Comparison of ENCODE assay signal across 8 mouse cellular contexts in genomic region chr4:115047750-115048149, GRCm38 (mm10). TPM values are rescaled to one million over a fixed set of nuclear protein-coding genes. Genes with fewer than 3 reads are reported as not detected.
DNase-seq lines count a peak whose midpoint lies in the region; ATAC-seq lines count a peak whose summit lies in the region.

No protein-coding gene starts in this region.

- WGBS in hindbrain, embryonic 10.5 days, result 7% methylated on average over 5 of the region's 5 CpGs
- 5% methylated on average over 5 of the region's 5 CpGs for WGBS in hindbrain, embryonic 14.5 days
- 2% methylated on average over 5 of the region's 5 CpGs for WGBS in liver, embryonic 15.5 days (ENCODE audit: insufficient replicate concordance)

- H3K36me3 ChIP-seq in hindbrain, embryonic 10.5 days, result peaks cover 19% of the 10 kb centered on the region
- no peaks in the 10 kb centered on the region for H3K36me3 ChIP-seq in hindbrain, embryonic 14.5 days (replicated peaks; ENCODE audit: control insufficient read depth, insufficient read depth)
- peaks cover 23% of the 10 kb centered on the region for H3K36me3 ChIP-seq in liver, embryonic 15.5 days (replicated peaks)

- DNase-seq in hindbrain, embryonic 10.5 days (ENCODE audit: low spot score), result peak; percentile 68
- DNase-seq in hindbrain, embryonic 14.5 days (ENCODE audit: low spot score), result no peak
- peak; percentile 23 for DNase-seq in MN1 (ENCODE audit: low spot score)
- DNase-seq in embryo, embryonic 11 days, result peak; percentile 53
- peak; percentile 77 for DNase-seq in induced T-regulatory cell, adult 2 months (ENCODE audit: low read depth)
- DNase-seq in right cerebral cortex, adult 2 months (ENCODE audit: low spot score in 2 of 2), result peak; percentile 39 to 53
- no peak for DNase-seq in ovary, postnatal 36 days (ENCODE audit: low spot score)

- H3K4me1 ChIP-seq in hindbrain, embryonic 10.5 days (replicated peaks), result peaks cover 16% of the 10 kb centered on the region
- H3K4me1 ChIP-seq in hindbrain, embryonic 14.5 days (replicated peaks; ENCODE audit: control insufficient read depth, insufficient read depth, low read length), result no peaks in the 10 kb centered on the region
- peaks cover 60% of the 10 kb centered on the region for H3K4me1 ChIP-seq in liver, embryonic 15.5 days (replicated peaks)

- no peak overlapping the region for H3K9ac ChIP-seq in hindbrain, embryonic 14.5 days
- H3K9ac ChIP-seq in liver, embryonic 15.5 days, result peak overlapping the region; percentile 59

- H3K4me2 ChIP-seq in hindbrain, embryonic 14.5 days (replicated peaks), result no peak overlapping the region
- peak overlapping the region; percentile 79 for H3K4me2 ChIP-seq in liver, embryonic 15.5 days

- peaks cover 55% of the 10 kb centered on the region for H3K27me3 ChIP-seq in hindbrain, embryonic 10.5 days (ENCODE audit: insufficient read depth, poor library complexity, severe bottlenecking)
- peaks cover 48% of the 10 kb centered on the region for H3K27me3 ChIP-seq in hindbrain, embryonic 14.5 days (ENCODE audit: control insufficient read depth, insufficient read depth, low read length)
- 0 out of 2 replicates have a peak, but pooled peaks cover 10% of the 10 kb centered on the region for H3K27me3 ChIP-seq in liver, embryonic 15.5 days

- no peak for ATAC-seq in hindbrain, embryonic 14.5 days (ENCODE audit: low FRiP score)
- peak; percentile 79 for ATAC-seq in liver, embryonic 15.5 days (ENCODE audit: insufficient read depth)

- H3K4me3 ChIP-seq in hindbrain, embryonic 10.5 days, result no peak overlapping the region
- H3K4me3 ChIP-seq in hindbrain, embryonic 14.5 days (replicated peaks; ENCODE audit: low read length), result no peak overlapping the region
- H3K4me3 ChIP-seq in liver, embryonic 15.5 days (replicated peaks), result peak overlapping the region; percentile 45

- no peaks in the 10 kb centered on the region for H3K9me3 ChIP-seq in hindbrain, embryonic 10.5 days
- H3K9me3 ChIP-seq in hindbrain, embryonic 14.5 days (ENCODE audit: control insufficient read depth, low read length), result no peaks in the 10 kb centered on the region
- no peaks in the 10 kb centered on the region for H3K9me3 ChIP-seq in liver, embryonic 15.5 days (replicated peaks)

- no peak overlapping the region for H3K27ac ChIP-seq in hindbrain, embryonic 10.5 days
- no peak overlapping the region for H3K27ac ChIP-seq in hindbrain, embryonic 14.5 days
- peak overlapping the region; percentile 86 for H3K27ac ChIP-seq in liver, embryonic 15.5 days (replicated peaks)

RNA-seq across cellular contexts. Expression of gene Tal1, which starts 8.5 kb away (rescaled TPM):
- 3.2 and 4.7 TPM in 2 replicates for polyA plus RNA-seq in hindbrain, embryonic 10.5 days (2016; fragmentation: Nextera tagmentation; extraction: Ambion mirVana)
- polyA plus RNA-seq in hindbrain, embryonic 14.5 days (2014; fragmentation: Nextera tagmentation; extraction: Ambion mirVana), result 5.6 and 7.4 TPM in 2 replicates
- polyA plus RNA-seq in liver, embryonic 15.5 days (2015; fragmentation: Nextera tagmentation; extraction: Ambion mirVana), result 26.5 and 31.0 TPM in 2 replicates

RNA-seq across cellular contexts. Expression of gene Pdzk1ip1, which starts 40.8 kb away (rescaled TPM):
- polyA plus RNA-seq in hindbrain, embryonic 10.5 days (2016; fragmentation: Nextera tagmentation; extraction: Ambion mirVana), result 8.1 and 12.5 TPM in 2 replicates
- polyA plus RNA-seq in hindbrain, embryonic 14.5 days (2014; fragmentation: Nextera tagmentation; extraction: Ambion mirVana), result 3.0 and 3.7 TPM in 2 replicates
- 25.4 and 25.5 TPM in 2 replicates for polyA plus RNA-seq in liver, embryonic 15.5 days (2015; fragmentation: Nextera tagmentation; extraction: Ambion mirVana)

RNA-seq across cellular contexts. Expression of gene Stil, which starts 47.8 kb away (rescaled TPM):
- 15.0 and 20.0 TPM in 2 replicates for polyA plus RNA-seq in hindbrain, embryonic 10.5 days (2016; fragmentation: Nextera tagmentation; extraction: Ambion mirVana)
- polyA plus RNA-seq in hindbrain, embryonic 14.5 days (2014; fragmentation: Nextera tagmentation; extraction: Ambion mirVana), result 2.9 and 3.6 TPM in 2 replicates
- 8.9 and 9.5 TPM in 2 replicates for polyA plus RNA-seq in liver, embryonic 15.5 days (2015; fragmentation: Nextera tagmentation; extraction: Ambion mirVana)

Comparison
In these comparisons a context has a peak if more than half of its experiments do, and no peak if none do; other contexts are left out.
1. DNase-seq: peak in hindbrain, embryonic 10.5 days (single experiment), MN1 (single experiment), embryo, embryonic 11 days (single experiment), induced T-regulatory cell, adult 2 months (single experiment) and right cerebral cortex, adult 2 months (2 of 2); none in hindbrain, embryonic 14.5 days (single experiment) and ovary, postnatal 36 days (single experiment).